Mouse (Mus musculus): ENCODE data around the gene Atp8b5. TPM values are rescaled to one million over a fixed set of nuclear protein-coding genes. Genes with fewer than 3 reads are reported as not detected.

Atp8b5 gene
- 1.0 and 1.1 TPM in 2 replicates for polyA plus RNA-seq (2015; fragmentation: Nextera tagmentation; extraction: Ambion mirVana)

- Histone ChIP-seq H3K27me3 (replicated peaks; ENCODE audit: control insufficient read depth, insufficient read depth, low read length) (no peaks in the 10 kb centered on the region), H3K9ac (ENCODE audit: low read depth, low read length) (0 out of 2 replicates have a peak within 1 kb of the TSS, but pooled peaks have one; percentile 8)
- WGBS, result 2% methylated on average over 19 of the region's 19 CpGs
Observed at GRCm38 (mm10) chr4:43266623-43267322, at the start of gene Atp8b5. TSS of gene Atp8b5 (plus strand) at chr4:43267159.

GRCm38 (mm10) chr4:43217997-43218396 lies 49.0 kb upstream of the Atp8b5 start:
- no peaks in the 10 kb centered on the region for H3K9me3 ChIP-seq (ENCODE audit: control insufficient read depth)
- H3K4me2 ChIP-seq (replicated peaks; ENCODE audit: low read depth), result no peak overlapping the region
- no peak for TF ChIP-seq CTCF (IDR thresholded peaks at IDR 0.05; ENCODE audit: low read depth)
- H3K4me3 ChIP-seq (ENCODE audit: low read depth, low read length), result no peak overlapping the region
- no peaks in the 10 kb centered on the region for H3K27me3 ChIP-seq (replicated peaks; ENCODE audit: control insufficient read depth, insufficient read depth, low read length)
- H3K36me3 ChIP-seq (ENCODE audit: control insufficient read depth, insufficient read depth), result no peaks in the 10 kb centered on the region
- no peak for ATAC-seq
- H3K9ac ChIP-seq (ENCODE audit: low read depth, low read length), result no peak overlapping the region
- H3K4me1 ChIP-seq (replicated peaks; ENCODE audit: control insufficient read depth, insufficient read depth, low read length), result no peaks in the 10 kb centered on the region
- 86% methylated on average over 1 of the region's 1 CpGs for WGBS
- H3K27ac ChIP-seq (ENCODE audit: low read depth, low read length), result no peak overlapping the region

More at GRCm38 (mm10) chr4:43266623-43267322, at the start of gene Atp8b5:
- no peaks in the 10 kb centered on the region for H3K9me3 ChIP-seq (ENCODE audit: control insufficient read depth)
- ATAC-seq, result peak; percentile 86
- no peaks in the 10 kb centered on the region for H3K36me3 ChIP-seq (ENCODE audit: control insufficient read depth, insufficient read depth)
- no peak within 1 kb of the TSS for H3K27ac ChIP-seq (ENCODE audit: low read depth, low read length)
- H3K4me3 ChIP-seq (ENCODE audit: low read depth, low read length), result peak within 1 kb of the TSS; percentile 14; the same call in 1 of the 2 replicates
- TF ChIP-seq CTCF (IDR thresholded peaks at IDR 0.05; ENCODE audit: low read depth), result peak; percentile 84
- H3K4me2 ChIP-seq (replicated peaks; ENCODE audit: low read depth), result peak within 1 kb of the TSS; percentile 67
- H3K4me1 ChIP-seq (replicated peaks; ENCODE audit: control insufficient read depth, insufficient read depth, low read length), result no peaks in the 10 kb centered on the region; the same call in 1 of the 2 replicates

GRCm38 (mm10) chr4:43231821-43232220 lies 35.1 kb upstream of the Atp8b5 start:
- WGBS, result 90% methylated on average over 3 of the region's 3 CpGs
- Histone ChIP-seq H3K4me3 (ENCODE audit: low read depth, low read length) (no peak overlapping the region), H3K4me1 (replicated peaks; ENCODE audit: control insufficient read depth, insufficient read depth, low read length) (no peaks in the 10 kb centered on the region), H3K36me3 (ENCODE audit: control insufficient read depth, insufficient read depth) (no peaks in the 10 kb centered on the region), H3K27me3 (replicated peaks; ENCODE audit: control insufficient read depth, insufficient read depth, low read length) (no peaks in the 10 kb centered on the region), H3K9me3 (ENCODE audit: control insufficient read depth) (no peaks in the 10 kb centered on the region), H3K9ac (ENCODE audit: low read depth, low read length) (no peak overlapping the region), H3K27ac (ENCODE audit: low read depth, low read length) (no peak overlapping the region), H3K4me2 (replicated peaks; ENCODE audit: low read depth) (no peak overlapping the region)
- TF ChIP-seq CTCF (IDR thresholded peaks at IDR 0.05; ENCODE audit: low read depth), result no peak
- no peak for ATAC-seq

GRCm38 (mm10) chr4:43232985-43233384 lies 34.0 kb upstream of the Atp8b5 start:
- no peak overlapping the region for H3K4me2 ChIP-seq (replicated peaks; ENCODE audit: low read depth)
- H3K27ac ChIP-seq (ENCODE audit: low read depth, low read length), result no peak overlapping the region
- H3K36me3 ChIP-seq (ENCODE audit: control insufficient read depth, insufficient read depth), result no peaks in the 10 kb centered on the region
- no peaks in the 10 kb centered on the region for H3K27me3 ChIP-seq (replicated peaks; ENCODE audit: control insufficient read depth, insufficient read depth, low read length)
- H3K4me1 ChIP-seq (replicated peaks; ENCODE audit: control insufficient read depth, insufficient read depth, low read length), result no peaks in the 10 kb centered on the region
- no peak for ATAC-seq
- H3K4me3 ChIP-seq (ENCODE audit: low read depth, low read length), result no peak overlapping the region
- H3K9me3 ChIP-seq (ENCODE audit: control insufficient read depth), result no peaks in the 10 kb centered on the region
- no peak for TF ChIP-seq CTCF (IDR thresholded peaks at IDR 0.05; ENCODE audit: low read depth)
- WGBS, result 88% methylated on average over 1 of the region's 1 CpGs
- H3K9ac ChIP-seq (ENCODE audit: low read depth, low read length), result no peak overlapping the region

GRCm38 (mm10) chr4:43233489-43233888 lies 33.5 kb upstream of the Atp8b5 start:
- Histone ChIP-seq H3K27ac (ENCODE audit: low read depth, low read length) (no peak overlapping the region), H3K9ac (ENCODE audit: low read depth, low read length) (no peak overlapping the region), H3K4me1 (replicated peaks; ENCODE audit: control insufficient read depth, insufficient read depth, low read length) (no peaks in the 10 kb centered on the region), H3K27me3 (replicated peaks; ENCODE audit: control insufficient read depth, insufficient read depth, low read length) (no peaks in the 10 kb centered on the region), H3K4me2 (replicated peaks; ENCODE audit: low read depth) (no peak overlapping the region), H3K36me3 (ENCODE audit: control insufficient read depth, insufficient read depth) (no peaks in the 10 kb centered on the region), H3K4me3 (ENCODE audit: low read depth, low read length) (no peak overlapping the region), H3K9me3 (ENCODE audit: control insufficient read depth) (no peaks in the 10 kb centered on the region)
- TF ChIP-seq CTCF (IDR thresholded peaks at IDR 0.05; ENCODE audit: low read depth), result no peak
- ATAC-seq, result no peak
- WGBS, result 85% methylated on average over 6 of the region's 6 CpGs

GRCm38 (mm10) chr4:43236898-43237297 lies 30.1 kb upstream of the Atp8b5 start:
- no peak overlapping the region for H3K4me2 ChIP-seq (replicated peaks; ENCODE audit: low read depth)
- H3K9me3 ChIP-seq (ENCODE audit: control insufficient read depth), result no peaks in the 10 kb centered on the region
- 92% methylated on average over 9 of the region's 9 CpGs for WGBS
- H3K4me3 ChIP-seq (ENCODE audit: low read depth, low read length), result no peak overlapping the region
- H3K9ac ChIP-seq (ENCODE audit: low read depth, low read length), result no peak overlapping the region
- H3K4me1 ChIP-seq (replicated peaks; ENCODE audit: control insufficient read depth, insufficient read depth, low read length), result no peaks in the 10 kb centered on the region
- H3K27me3 ChIP-seq (replicated peaks; ENCODE audit: control insufficient read depth, insufficient read depth, low read length), result no peaks in the 10 kb centered on the region
- ATAC-seq, result no peak
- H3K36me3 ChIP-seq (ENCODE audit: control insufficient read depth, insufficient read depth), result peaks cover 7% of the 10 kb centered on the region; the same call in 1 of the 2 replicates
- H3K27ac ChIP-seq (ENCODE audit: low read depth, low read length), result no peak overlapping the region
- TF ChIP-seq CTCF (IDR thresholded peaks at IDR 0.05; ENCODE audit: low read depth), result no peak

Measured in intestine, postnatal 0 days (tissue).